Comparison of ENCODE assay signal across 11 mouse cellular contexts in the genomic region with DNA sequence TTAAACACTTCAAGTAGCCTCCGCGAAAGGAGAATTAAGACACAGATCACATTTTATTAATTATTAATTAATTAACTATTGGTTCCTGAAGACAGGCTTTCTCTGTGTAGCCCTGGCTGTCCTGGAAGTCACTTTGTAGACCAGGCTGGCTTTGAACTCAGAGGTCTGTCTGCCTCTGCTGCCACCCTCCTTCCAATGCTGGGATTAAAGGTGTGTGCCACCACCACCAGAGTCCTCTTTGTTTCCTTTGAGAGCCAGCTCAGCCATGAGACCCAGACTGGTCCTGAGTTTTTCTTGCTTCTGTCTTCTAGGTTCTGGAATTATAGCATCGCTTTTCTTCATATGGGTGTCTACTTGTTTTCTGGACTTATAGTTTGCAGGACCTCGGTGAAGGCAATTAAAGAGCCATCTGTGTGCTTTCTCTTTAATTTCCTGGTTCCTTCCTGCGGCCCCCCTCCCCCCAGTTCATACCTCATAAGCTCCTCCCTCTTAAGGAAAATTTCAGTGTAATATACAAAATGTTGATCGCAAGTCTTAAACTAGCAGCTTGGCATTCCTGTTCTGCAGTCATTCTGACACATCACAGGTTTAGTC. TPM values are rescaled to one million over a fixed set of nuclear protein-coding genes. Genes with fewer than 3 reads are reported as not detected.
DNase-seq lines count a peak whose midpoint lies in the region; ATAC-seq and TF ChIP-seq lines count a peak whose summit lies in the region.
"Had no signal": no experiment of that assay in that cellular context is flagged by ENCODE, and none has a peak within 500 bp of the region (broad histone marks: within the 10 kb centered on the region; RNA-seq: fewer than 3 reads in every experiment).

No protein-coding gene starts in this region.

- TF ChIP-seq POLR2A in embryonic fibroblast, embryonic 13.5 days (IDR thresholded peaks at IDR 0.05; ENCODE audit: low read depth, low read length): no peak

- WGBS in hindbrain, embryonic 15.5 days: 58% methylated on average over 6 of the region's 6 CpGs
- 69% methylated on average over 6 of the region's 6 CpGs for WGBS in neural tube, embryonic 12.5 days

- ATAC-seq in hindbrain, embryonic 15.5 days (ENCODE audit: low FRiP score, low read depth): peak; percentile 43
- ATAC-seq in neural tube, embryonic 12.5 days (ENCODE audit: low FRiP score, low read depth): peak; percentile 35; the same call in 1 of the 2 replicates

- no peaks in the 10 kb centered on the region for H3K9me3 ChIP-seq in hindbrain, embryonic 15.5 days
- H3K9me3 ChIP-seq in neural tube, embryonic 12.5 days: no peaks in the 10 kb centered on the region
- H3K9me3 ChIP-seq: G1E; liver, embryonic 13.5 days had no signal

- H3K4me3 ChIP-seq in embryonic fibroblast, embryonic 13.5 days (ENCODE audit: insufficient read depth, low read length): no peak overlapping the region
- peak overlapping the region; percentile 20 for H3K4me3 ChIP-seq in hindbrain, embryonic 15.5 days
- H3K4me3 ChIP-seq in neural tube, embryonic 12.5 days: no peak overlapping the region
- H3K4me3 ChIP-seq: liver, embryonic 13.5 days had no signal

- H3K9ac ChIP-seq in hindbrain, embryonic 15.5 days: no peak overlapping the region
- no peak overlapping the region for H3K9ac ChIP-seq in neural tube, embryonic 12.5 days
- H3K9ac ChIP-seq: liver, embryonic 13.5 days had no signal

- no peaks in the 10 kb centered on the region for H3K27me3 ChIP-seq in hindbrain, embryonic 15.5 days
- no peaks in the 10 kb centered on the region for H3K27me3 ChIP-seq in neural tube, embryonic 12.5 days (replicated peaks)
- H3K27me3 ChIP-seq: liver, embryonic 13.5 days had no signal

- H3K4me2 ChIP-seq in hindbrain, embryonic 15.5 days: peak overlapping the region; percentile 52
- H3K4me2 ChIP-seq in neural tube, embryonic 12.5 days (replicated peaks): peak overlapping the region; percentile 49
- H3K4me2 ChIP-seq: liver, embryonic 13.5 days had no signal

- no peak for TF ChIP-seq CTCF in embryonic fibroblast, embryonic 13.5 days (IDR thresholded peaks at IDR 0.05; ENCODE audit: borderline replicate concordance, insufficient read depth, low read length)

- peak; percentile 11 for DNase-seq in kidney, postnatal 14 days
- DNase-seq in kidney, postnatal 10 days: no peak
- no peak for DNase-seq in urinary bladder, postnatal 4 days (ENCODE audit: low spot score in 2 of 2)
- no peak for DNase-seq in right cerebral cortex, postnatal 10 days (ENCODE audit: low spot score in 2 of 2)
- DNase-seq in urinary bladder, postnatal 36 days (ENCODE audit: low spot score in 2 of 2): no peak
- DNase-seq: gastrocnemius, postnatal 10 days; liver, embryonic 13.5 days had no signal

- H3K4me1 ChIP-seq in embryonic fibroblast, embryonic 13.5 days (ENCODE audit: control insufficient read depth, insufficient read depth, low read length): peaks cover 13% of the 10 kb centered on the region
- H3K4me1 ChIP-seq in hindbrain, embryonic 15.5 days (replicated peaks): peaks cover 30% of the 10 kb centered on the region
- H3K4me1 ChIP-seq in neural tube, embryonic 12.5 days: peaks cover 16% of the 10 kb centered on the region
- H3K4me1 ChIP-seq: liver, embryonic 13.5 days had no signal

- H3K36me3 ChIP-seq in hindbrain, embryonic 15.5 days: no peaks in the 10 kb centered on the region
- no peaks in the 10 kb centered on the region for H3K36me3 ChIP-seq in neural tube, embryonic 12.5 days
- H3K36me3 ChIP-seq: G1E; liver, embryonic 13.5 days had no signal

- H3K27ac ChIP-seq in embryonic fibroblast, embryonic 13.5 days (ENCODE audit: insufficient read depth, low read length): 0 out of 2 replicates have a peak overlapping the region, but pooled peaks have one; percentile 12
- H3K27ac ChIP-seq in hindbrain, embryonic 15.5 days (replicated peaks): peak overlapping the region; percentile 79
- H3K27ac ChIP-seq in neural tube, embryonic 12.5 days: peak overlapping the region; percentile 32; the same call in 1 of the 2 replicates
- H3K27ac ChIP-seq: liver, embryonic 13.5 days had no signal

RNA-seq across cellular contexts. Expression of a gene that starts 47.9 kb away (rescaled TPM):
- polyA plus RNA-seq in embryonic fibroblast, embryonic 13.5 days (2011; ENCODE audit: insufficient read length, low read depth, missing spikeins): 97.8 and 164 TPM in 2 replicates
- polyA plus RNA-seq in hindbrain, embryonic 15.5 days (2015; fragmentation: Nextera tagmentation; extraction: Ambion mirVana): 96.7 and 108 TPM in 2 replicates
- polyA plus RNA-seq in neural tube, embryonic 12.5 days (2016; fragmentation: Nextera tagmentation; extraction: Ambion mirVana): 269 and 292 TPM in 2 replicates

Comparison
In these comparisons a context has a peak if more than half of its experiments do, and no peak if none do; other contexts are left out.
1. H3K27ac ChIP-seq: peak in every context shown above with its lines; median percentile 79 in hindbrain, embryonic 15.5 days; 32 in neural tube, embryonic 12.5 days; 12 in embryonic fibroblast, embryonic 13.5 days.